Mouse (Mus musculus) neural tube, embryonic 14.5 days (tissue): ENCODE results near the gene Bmpr1b. TPM values are rescaled to one million over a fixed set of nuclear protein-coding genes. Genes with fewer than 3 reads are reported as not detected.
A peak's percentile ranks its signal among the peaks of the same experiment; 100 is the strongest.

Source experiments
- ATAC-seq: fragments of 200-750 bp; cut with Nextera tagmentation; 2 replicates; pipeline ENCODE4 v1.8.0; 2017; ENCODE audit warnings: low read depth, mild to moderate bottlenecking, moderate TSS enrichment, moderate library complexity
- H3K27ac ChIP-seq: fragments of 300-500 bp; sonication (generic); 2 replicates; pipeline ENCODE4 v1.5.1; 2014; ENCODE audit warnings: low read depth, mild to moderate bottlenecking, control low read depth, low read length, moderate library complexity, mixed read lengths
- H3K27me3 ChIP-seq: fragments of 300-500 bp; sonication (generic); 2 replicates; pipeline ENCODE4 v1.6.1; 2014; ENCODE audit warnings: low read length; ENCODE audit not compliant: control insufficient read depth, insufficient read depth
- H3K36me3 ChIP-seq: fragments of 300-500 bp; sonication (generic); 2 replicates; pipeline ENCODE4 v1.6.1; 2014; ENCODE audit warnings: low read length, mixed read lengths; ENCODE audit not compliant: control insufficient read depth, insufficient read depth
- H3K4me1 ChIP-seq: fragments of 300-500 bp; sonication (generic); 2 replicates; pipeline ENCODE4 v1.6.1; 2014; ENCODE audit warnings: low read length; ENCODE audit not compliant: control insufficient read depth, insufficient read depth
- H3K4me2 ChIP-seq: fragments of 300-500 bp; sonication (generic); 2 replicates; pipeline ENCODE4 v1.6.1; 2014; ENCODE audit warnings: mild to moderate bottlenecking, low read depth, low read length, control low read depth
- H3K4me3 ChIP-seq: fragments of 300-500 bp; sonication (generic); 2 replicates; pipeline ENCODE4 v1.5.1; 2014; ENCODE audit warnings: low read depth, low read length, control low read depth, mixed read lengths
- H3K9ac ChIP-seq: fragments of 300-500 bp; sonication (generic); replicated peaks from 2 replicates; pipeline ENCODE4 v1.6.1; 2014; ENCODE audit warnings: low read depth, mild to moderate bottlenecking, control low read depth, low read length, mixed read lengths
- H3K9me3 ChIP-seq: fragments of 300-500 bp; sonication (generic); 2 replicates; pipeline ENCODE4 v1.6.1; 2016; ENCODE audit warnings: low read length; ENCODE audit not compliant: control insufficient read depth
- WGBS: fragments of 180-500 bp; shearing (Covaris S2); extraction: QIAGEN DNeasy Blood & Tissue Kit; methylation state at CpG from one replicate; pipeline ENCODE4 v1.1.7; 2014; 5-methylcytosine and 5-hydroxymethylcytosine counted together
- polyA plus RNA-seq: library from polyadenylated mRNA; unstranded; fragments of >200 nt; fragmentation: Nextera tagmentation; extraction: Ambion mirVana; gene quantifications from 2 replicates; pipeline ENCODE4 v1.2.1, GENCODE M21; 2014

The Bmpr1b gene
- polyA plus RNA-seq, 1 experiment from 2014 or later = 8.2 TPM

DNA sequence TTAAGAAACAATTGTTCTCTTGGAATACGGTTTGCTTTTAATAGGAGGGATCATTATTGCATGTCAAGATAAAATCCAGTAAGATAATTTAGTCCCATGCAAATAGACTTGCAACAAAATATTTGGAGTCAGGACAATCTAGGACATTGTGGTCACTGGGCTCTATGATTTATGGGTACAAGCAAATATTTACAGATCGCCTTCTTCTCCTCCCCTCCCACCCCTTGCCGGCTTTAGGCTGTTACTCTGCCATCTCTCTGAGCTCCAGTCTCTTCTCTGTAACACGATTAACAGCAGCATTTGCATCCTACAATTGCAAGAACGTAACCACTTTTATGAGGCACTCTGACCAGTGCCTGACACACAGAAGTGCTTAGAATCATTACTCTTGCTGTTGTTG is 104.1 kb downstream of the Bmpr1b start:
- no peak overlapping the region for H3K4me2 ChIP-seq
- H3K27ac ChIP-seq = no peak overlapping the region
- H3K9ac ChIP-seq = no peak overlapping the region
- H3K36me3 ChIP-seq = no peaks in the 10 kb centered on the region
- no peaks in the 10 kb centered on the region for H3K27me3 ChIP-seq
- H3K9me3 ChIP-seq = no peaks in the 10 kb centered on the region
- no peak overlapping the region for H3K4me3 ChIP-seq
- WGBS = 42% methylated on average over 5 of the region's 5 CpGs
- no peak for ATAC-seq
- no peaks in the 10 kb centered on the region for H3K4me1 ChIP-seq

DNA sequence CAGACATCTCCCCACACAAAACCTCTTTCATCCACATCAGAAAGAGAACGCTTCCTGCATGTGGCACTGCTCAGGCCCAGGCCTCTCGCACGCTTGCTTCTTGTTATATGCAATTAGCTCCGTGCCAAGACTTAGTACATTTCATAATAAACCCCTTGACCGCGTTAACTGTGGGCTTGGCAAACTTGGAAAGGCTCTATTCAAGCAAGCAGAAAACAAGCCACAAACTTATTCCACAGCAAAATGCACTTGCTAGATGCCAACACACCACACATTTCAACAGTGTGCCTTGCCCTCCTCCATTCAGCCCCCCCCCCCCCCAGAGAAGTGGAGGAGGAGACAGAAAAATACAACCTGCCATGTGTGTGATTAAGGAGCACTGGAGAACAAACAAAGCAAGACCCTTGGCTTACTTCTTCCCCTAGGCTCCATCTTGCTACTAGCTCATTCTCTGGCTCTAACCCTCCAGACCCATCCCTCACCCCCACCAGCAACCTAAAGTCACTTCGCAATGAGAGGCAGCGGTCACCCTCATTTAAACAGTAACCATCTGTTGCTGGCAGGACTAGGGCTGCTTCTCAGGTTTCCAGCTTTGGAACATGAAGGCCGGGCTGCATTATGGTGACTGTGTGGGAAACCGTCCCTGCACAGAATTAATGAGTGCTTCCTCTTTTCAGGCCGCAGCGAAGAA is 105.5 kb downstream of the Bmpr1b start:
- no peak overlapping the region for H3K9ac ChIP-seq
- no peaks in the 10 kb centered on the region for H3K4me1 ChIP-seq
- 16% methylated on average over 12 of the region's 12 CpGs for WGBS
- no peak overlapping the region for H3K27ac ChIP-seq
- H3K4me2 ChIP-seq = no peak overlapping the region
- H3K36me3 ChIP-seq = no peaks in the 10 kb centered on the region
- H3K27me3 ChIP-seq = no peaks in the 10 kb centered on the region
- H3K9me3 ChIP-seq = no peaks in the 10 kb centered on the region
- no peak overlapping the region for H3K4me3 ChIP-seq
- peak; percentile 87 for ATAC-seq

DNA sequence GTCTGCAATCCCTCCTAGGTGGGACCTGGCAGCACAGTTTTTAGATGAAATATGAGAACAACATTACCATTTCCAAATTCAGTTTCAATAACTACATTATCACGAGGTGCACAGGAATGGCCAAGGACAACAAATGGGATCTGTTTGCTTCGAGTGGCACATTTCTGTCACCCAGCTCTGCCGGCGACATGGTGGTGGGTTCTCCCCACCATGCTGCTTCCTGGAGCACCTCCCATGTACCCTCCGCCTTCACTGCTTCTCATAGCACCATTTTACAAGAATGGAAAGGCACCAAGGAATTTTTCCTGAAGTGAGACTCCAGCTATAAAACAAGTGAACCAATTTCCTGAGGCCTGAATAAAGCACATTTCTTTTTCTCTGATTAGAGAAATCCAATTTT is 108.0 kb downstream of the Bmpr1b start:
- Histone ChIP-seq H3K9ac (no peak overlapping the region), H3K9me3 (no peaks in the 10 kb centered on the region), H3K4me2 (no peak overlapping the region), H3K27ac (no peak overlapping the region), H3K36me3 (no peaks in the 10 kb centered on the region), H3K27me3 (no peaks in the 10 kb centered on the region), H3K4me1 (no peaks in the 10 kb centered on the region), H3K4me3 (no peak overlapping the region)
- WGBS = 89% methylated on average over 5 of the region's 5 CpGs
- no peak for ATAC-seq

DNA sequence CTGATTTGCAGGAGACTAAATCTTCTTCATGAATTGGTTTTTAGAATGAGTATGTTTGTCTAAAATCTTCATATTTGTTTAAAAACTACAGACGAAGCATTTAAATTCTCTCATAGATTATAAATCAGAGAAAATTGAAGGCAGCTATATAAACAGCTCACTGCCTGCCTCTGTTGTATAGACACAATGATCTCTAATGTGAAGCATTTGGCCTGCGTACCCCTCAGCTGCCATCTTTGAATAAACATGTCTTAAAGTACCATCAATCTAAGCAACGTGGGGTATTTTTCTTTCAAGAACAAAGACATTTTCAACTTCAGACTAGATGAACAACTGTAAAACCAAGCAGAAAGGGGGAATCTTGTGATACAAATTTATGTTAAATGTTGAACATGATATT is 109.3 kb downstream of the Bmpr1b start:
- no peak for ATAC-seq
- 34% methylated on average over 3 of the region's 3 CpGs for WGBS

DNA sequence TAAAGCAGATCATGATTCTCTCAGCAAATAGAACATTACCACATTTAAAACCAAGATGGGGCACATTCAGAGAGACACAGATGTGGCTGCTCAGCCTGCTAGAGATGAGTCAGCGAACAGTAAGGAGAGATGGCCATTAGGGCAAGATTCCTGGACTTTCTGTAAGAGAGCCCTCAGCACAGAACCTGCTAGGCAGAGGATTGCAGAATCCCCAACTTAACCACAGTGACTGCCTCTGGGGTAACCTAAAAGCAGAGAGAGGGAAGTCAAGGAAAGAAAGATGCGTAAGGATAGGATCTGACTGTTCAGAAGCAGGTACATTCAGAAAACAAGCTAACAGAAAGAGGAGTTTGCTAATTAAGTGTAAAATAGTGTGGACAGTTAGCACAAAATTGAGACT is 118.5 kb downstream of the Bmpr1b start:
- Histone ChIP-seq H3K9me3 (no peaks in the 10 kb centered on the region), H3K27me3 (no peaks in the 10 kb centered on the region), H3K36me3 (no peaks in the 10 kb centered on the region), H3K4me3 (no peak overlapping the region), H3K4me1 (no peaks in the 10 kb centered on the region), H3K27ac (no peak overlapping the region), H3K4me2 (no peak overlapping the region), H3K9ac (no peak overlapping the region)
- 92% methylated on average over 2 of the region's 2 CpGs for WGBS
- ATAC-seq = no peak

More for the DNA sequence above, 109.3 kb downstream of the Bmpr1b start:
- no peak overlapping the region for H3K4me2 ChIP-seq
- no peaks in the 10 kb centered on the region for H3K4me1 ChIP-seq
- no peaks in the 10 kb centered on the region for H3K27me3 ChIP-seq
- H3K9ac ChIP-seq = no peak overlapping the region
- no peaks in the 10 kb centered on the region for H3K36me3 ChIP-seq
- no peak overlapping the region for H3K27ac ChIP-seq
- H3K9me3 ChIP-seq = no peaks in the 10 kb centered on the region
- no peak overlapping the region for H3K4me3 ChIP-seq

DNA sequence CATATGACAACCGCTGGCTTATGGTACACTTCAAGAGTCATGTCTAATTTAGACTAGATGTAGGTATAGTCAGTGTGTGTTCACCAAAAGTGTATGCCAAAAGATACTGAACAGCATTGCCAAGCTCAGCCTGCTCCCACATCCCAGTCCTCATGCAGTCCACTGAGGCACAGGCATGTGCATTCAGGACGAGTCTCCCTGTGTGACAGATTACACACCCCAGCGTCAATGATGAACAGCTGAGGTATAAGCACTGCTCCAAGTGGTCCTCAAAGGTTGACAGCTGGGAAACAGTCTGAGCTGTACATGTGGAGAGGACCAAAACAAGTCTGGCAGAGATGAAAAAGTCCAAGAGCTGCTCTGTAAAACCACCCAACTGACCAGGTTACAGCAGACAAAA is 119.6 kb downstream of the Bmpr1b start:
- H3K9ac ChIP-seq = no peak overlapping the region
- no peak overlapping the region for H3K4me2 ChIP-seq
- H3K4me3 ChIP-seq = no peak overlapping the region
- H3K36me3 ChIP-seq = no peaks in the 10 kb centered on the region
- WGBS = 87% methylated on average over 3 of the region's 3 CpGs
- ATAC-seq = no peak
- no peak overlapping the region for H3K27ac ChIP-seq
- H3K27me3 ChIP-seq = no peaks in the 10 kb centered on the region
- no peaks in the 10 kb centered on the region for H3K4me1 ChIP-seq
- H3K9me3 ChIP-seq = no peaks in the 10 kb centered on the region

DNA sequence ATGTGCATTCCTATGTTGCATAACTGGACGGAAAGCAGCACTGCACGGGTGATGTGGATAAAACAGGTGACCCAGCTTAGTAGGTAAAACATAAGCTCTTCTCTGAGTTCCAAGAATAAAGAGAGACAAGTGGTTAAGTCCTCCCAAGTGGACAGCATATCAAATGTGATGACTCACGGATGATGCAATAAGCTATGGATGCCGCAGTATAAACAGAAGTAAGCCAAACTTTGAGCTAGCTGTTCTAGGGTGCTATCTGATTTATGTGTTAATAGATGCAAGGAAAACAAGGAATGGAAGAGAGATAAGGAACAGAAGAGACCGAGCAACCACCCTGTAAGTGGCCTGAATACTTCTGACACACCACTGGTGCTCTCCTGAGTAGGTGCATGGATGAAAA is 120.1 kb downstream of the Bmpr1b start:
- no peaks in the 10 kb centered on the region for H3K9me3 ChIP-seq

DNA sequence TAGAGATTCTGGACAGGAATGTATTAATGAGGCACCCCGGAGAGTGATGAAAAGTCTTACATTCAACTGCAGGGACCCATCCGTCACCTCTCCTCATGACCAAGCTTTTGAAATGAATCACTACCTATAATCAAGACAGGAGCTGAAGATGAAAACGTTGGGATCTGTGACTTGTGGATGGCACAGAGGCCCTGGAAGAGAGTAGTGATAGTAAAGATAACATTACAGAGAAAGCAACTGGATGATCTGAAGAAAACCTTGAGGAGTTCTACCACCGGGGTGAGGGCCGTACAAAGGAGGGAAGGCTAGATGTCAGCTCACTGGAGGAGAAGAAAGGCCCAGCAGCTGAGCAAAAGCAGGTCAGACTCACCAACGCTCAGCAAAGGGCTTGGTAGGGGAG is 120.7 kb downstream of the Bmpr1b start:
- Histone ChIP-seq H3K9ac (no peak overlapping the region), H3K4me3 (no peak overlapping the region), H3K4me2 (no peak overlapping the region), H3K4me1 (no peaks in the 10 kb centered on the region), H3K27ac (no peak overlapping the region), H3K9me3 (no peaks in the 10 kb centered on the region), H3K36me3 (no peaks in the 10 kb centered on the region), H3K27me3 (no peaks in the 10 kb centered on the region)
- WGBS = 77% methylated on average over 6 of the region's 6 CpGs
- no peak for ATAC-seq

More for the DNA sequence above, 120.1 kb downstream of the Bmpr1b start:
- Histone ChIP-seq H3K27me3 (no peaks in the 10 kb centered on the region), H3K4me1 (no peaks in the 10 kb centered on the region), H3K27ac (no peak overlapping the region), H3K36me3 (no peaks in the 10 kb centered on the region), H3K4me3 (no peak overlapping the region), H3K9ac (no peak overlapping the region), H3K4me2 (no peak overlapping the region)
- ATAC-seq = no peak
- WGBS = 93% methylated on average over 5 of the region's 5 CpGs

DNA sequence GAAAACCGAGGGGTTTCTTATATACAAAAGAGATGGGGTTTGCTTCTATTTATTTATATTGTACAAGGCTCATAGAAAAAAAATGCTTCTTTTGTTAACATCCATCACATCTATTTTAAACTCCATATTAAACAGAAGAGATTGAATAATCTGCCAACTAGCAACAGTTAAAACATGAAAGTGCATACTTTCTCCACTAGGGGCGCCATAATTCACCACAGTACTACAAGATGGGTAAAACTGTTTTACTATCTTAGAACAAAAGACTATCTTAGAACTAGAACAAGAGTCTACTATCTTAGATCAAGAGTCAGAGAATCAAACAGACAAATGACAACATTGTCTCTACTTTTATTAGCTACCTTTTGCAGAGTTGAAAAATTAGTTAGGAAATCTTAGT is 125.8 kb downstream of the Bmpr1b start:
- no peak for ATAC-seq
- H3K27me3 ChIP-seq = no peaks in the 10 kb centered on the region
- H3K36me3 ChIP-seq = no peaks in the 10 kb centered on the region
- no peak overlapping the region for H3K9ac ChIP-seq
- WGBS = 44% methylated on average over 2 of the region's 2 CpGs
- H3K4me2 ChIP-seq = no peak overlapping the region
- H3K9me3 ChIP-seq = no peaks in the 10 kb centered on the region
- no peaks in the 10 kb centered on the region for H3K4me1 ChIP-seq
- H3K4me3 ChIP-seq = no peak overlapping the region
- no peak overlapping the region for H3K27ac ChIP-seq
